Mouse (Mus musculus): ENCODE measurements around the gene Sirt7.
A peak's percentile ranks its signal among the peaks of the same experiment; 100 is the strongest.

Gene Sirt7

GRCm38 (mm10) chr11:120625152-120625775, at the start of gene Sirt7:
Sirt7 (minus strand) TSS chr11:120625240.
- DNase-seq (ENCODE audit: low spot score in 2 of 2), result no peak

DNA sequence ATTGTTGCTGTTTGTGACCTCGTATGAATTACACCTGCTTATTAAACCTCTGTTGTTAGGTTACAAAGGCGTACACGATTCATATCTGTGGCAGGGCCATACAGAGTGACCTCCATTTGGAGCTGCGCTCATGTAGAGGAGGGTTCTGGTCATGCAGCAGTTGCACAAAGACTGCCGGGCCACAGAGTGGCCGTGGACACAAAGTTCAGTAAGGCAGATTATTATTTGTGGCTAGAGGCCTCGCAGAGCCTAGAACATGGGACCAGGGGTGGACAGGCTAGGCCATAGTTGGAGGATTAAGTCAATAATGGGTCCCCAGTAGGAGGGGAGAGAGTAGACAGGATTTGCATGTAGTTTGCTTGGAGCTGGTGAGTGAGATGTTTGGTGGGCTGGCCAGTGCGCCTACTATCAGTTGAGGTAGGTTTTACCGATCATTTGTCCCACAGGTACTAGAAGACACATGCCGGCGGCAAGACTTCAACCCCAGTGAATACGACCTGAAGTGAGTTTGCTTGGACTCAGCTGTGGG, 48.6 kb upstream of the Sirt7 start:
- DNase-seq (ENCODE audit: low spot score in 2 of 2), result peak in 1 of 2 experiments; percentile 38

DNA sequence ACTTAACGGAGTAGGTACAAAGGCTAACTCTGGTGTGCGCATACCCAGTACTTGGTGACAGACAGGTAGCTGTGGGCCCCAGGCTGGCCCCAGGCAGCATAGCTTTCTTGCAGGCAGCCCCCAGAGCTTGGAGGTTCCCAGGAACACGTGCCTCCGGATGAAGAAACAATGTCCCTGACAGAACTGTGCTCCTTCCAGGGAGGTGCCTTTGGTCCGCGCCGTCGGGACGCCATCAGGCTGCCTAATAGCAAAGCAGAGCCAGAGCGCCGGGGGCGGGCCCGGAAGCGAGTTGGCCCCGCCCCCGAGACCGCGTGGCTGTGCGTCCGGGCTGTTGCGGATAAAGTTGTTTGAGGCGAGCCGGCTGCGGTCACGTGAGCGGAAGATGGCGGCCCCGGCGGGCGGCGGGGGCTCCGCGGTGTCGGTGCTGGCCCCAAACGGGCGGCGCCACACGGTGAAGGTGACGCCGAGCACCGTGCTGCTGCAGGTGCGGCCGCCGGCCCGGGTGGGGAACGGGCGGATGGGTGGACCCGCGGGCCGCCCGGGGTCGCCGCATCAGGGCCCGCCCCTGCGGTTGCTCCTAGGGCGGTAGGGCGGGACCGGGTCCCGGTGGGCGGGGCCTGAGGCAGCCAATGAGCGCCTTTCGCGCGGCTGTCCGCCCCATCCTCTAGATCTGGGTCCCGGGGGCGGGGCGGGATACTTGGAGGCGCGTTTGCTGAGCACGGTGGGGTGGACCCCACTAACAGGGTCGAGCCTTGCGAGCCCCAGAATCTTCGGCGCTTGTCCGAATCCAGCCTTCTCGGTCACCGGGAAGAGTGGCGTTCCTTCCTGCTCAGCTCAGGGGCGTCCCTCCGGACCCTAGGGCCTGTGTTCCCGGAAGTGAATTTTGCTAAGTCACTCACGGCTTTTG, 47.9 kb upstream of the Sirt7 start, which contains the start of gene Aspscr1:
Aspscr1 (plus strand) TSS at position 287 of the 907 bp plus-strand sequence.
- DNase-seq (ENCODE audit: low spot score in 2 of 2), result peak; percentile 97 to 98

GRCm38 (mm10) chr11:120666617-120667016, 41.6 kb upstream of the Sirt7 start:
- DNase-seq (ENCODE audit: low spot score in 2 of 2), result no peak

DNA sequence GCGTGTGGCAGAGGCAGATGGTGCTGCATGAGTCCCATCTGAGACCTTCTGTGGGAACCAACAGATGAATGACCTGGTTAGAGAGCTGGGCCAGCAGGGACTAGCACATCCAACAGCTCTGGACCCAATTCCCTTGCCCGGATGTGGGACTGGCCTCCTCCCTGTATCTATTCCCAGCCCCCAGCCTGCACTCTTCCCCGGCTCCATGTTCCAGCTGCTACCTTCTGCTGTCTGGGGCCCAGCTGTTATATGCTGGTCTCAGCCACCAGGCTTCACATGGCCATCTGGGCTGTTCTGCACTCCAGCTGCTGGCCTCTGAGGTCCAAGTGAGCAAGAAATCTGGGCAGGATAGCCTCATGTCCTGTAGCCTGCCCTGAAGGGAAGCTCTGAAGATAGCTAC, 40.4 kb upstream of the Sirt7 start:
- no peak for DNase-seq (ENCODE audit: low spot score in 2 of 2)

DNA sequence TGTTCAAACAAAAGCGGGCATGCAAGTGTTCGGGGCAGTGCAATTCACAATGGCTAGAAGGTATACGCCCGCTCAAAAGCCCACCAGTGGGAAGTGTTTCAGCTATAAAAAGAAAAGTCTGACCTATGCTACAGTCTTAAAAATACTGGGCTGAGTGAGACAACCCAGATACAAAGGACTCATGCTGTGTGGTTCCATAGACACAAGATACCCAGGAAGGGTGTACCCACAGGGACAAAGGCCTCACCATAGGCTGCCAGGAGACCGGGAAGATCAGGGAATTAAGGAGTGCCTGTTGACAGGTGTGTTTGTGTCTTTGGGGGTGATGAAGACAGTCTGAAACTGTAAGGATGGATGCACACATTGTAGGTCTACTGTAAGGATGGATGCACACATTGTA, 38.7 kb upstream of the Sirt7 start:
- DNase-seq (ENCODE audit: low spot score in 2 of 2), result no peak

DNA sequence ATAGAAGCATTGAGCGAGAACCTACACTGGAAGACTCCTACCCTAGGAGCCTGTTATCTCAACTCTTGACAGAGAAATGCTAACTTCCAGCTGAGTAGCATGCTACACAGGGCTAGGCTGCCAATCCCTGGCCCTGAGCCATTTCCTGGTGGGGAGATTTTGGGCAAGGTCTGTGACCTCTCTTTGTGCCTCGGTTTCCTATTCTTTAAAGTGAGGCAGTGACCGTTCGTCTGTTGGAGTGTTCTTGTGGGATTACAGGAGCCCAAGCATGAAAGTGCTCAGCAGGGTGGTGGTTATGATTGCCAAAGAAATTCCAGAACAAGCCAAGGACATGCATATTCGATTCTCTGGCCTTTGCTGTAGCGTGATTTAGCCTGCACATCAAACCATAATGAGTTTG, 37.7 kb upstream of the Sirt7 start:
- DNase-seq (ENCODE audit: low spot score in 2 of 2), result no peak

GRCm38 (mm10) chr11:120661076-120661460, 36.0 kb upstream of the Sirt7 start, which contains the start of gene Notum:
Notum (minus strand) TSS chr11:120661175.
- no peak for DNase-seq (ENCODE audit: low spot score in 2 of 2)

GRCm38 (mm10) chr11:120660301-120661075, 35.4 kb upstream of the Sirt7 start:
- peak in 1 of 2 experiments; percentile 41 for DNase-seq (ENCODE audit: low spot score in 2 of 2)

DNA sequence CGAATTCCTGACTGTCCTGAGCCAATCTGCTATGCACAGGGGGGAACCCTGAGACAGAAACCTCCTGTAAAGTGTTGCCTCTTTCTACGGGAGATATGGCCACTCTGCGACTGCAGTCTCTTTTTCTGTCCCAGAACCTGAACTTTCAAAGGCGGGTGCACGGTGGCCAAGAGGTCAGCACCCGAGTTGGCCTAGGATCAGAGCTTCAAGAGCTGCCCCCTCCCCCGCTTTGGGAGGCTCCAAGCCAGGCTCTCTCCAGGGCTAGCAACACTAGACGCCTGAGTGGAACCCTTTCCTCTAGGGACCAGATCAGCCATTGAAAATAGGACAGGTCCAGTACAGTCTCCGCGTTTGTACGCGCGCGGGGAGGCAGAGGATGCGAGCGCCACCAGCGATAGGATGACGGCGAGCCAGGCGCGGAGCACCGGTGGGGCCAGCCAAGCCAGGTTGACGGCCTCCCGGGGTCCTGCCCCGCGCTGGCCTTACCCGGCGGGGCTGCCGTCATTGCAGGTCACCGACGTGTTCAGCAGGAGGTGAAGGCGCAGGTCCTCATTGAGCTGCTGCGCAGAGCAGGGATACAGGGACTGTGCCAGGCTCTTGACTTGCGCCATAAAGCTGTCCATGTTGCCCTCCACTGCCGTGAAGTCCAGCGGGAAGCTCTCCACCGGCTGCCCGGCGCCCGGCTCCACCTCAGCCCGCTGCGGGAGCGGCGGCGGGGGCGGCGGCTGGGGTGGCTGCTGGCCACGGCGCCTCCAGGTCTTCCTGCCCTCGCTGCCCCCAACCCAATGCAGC, 34.7 kb upstream of the Sirt7 start:
- DNase-seq (ENCODE audit: low spot score in 2 of 2), result peak in 1 of 2 experiments; percentile 28

DNA sequence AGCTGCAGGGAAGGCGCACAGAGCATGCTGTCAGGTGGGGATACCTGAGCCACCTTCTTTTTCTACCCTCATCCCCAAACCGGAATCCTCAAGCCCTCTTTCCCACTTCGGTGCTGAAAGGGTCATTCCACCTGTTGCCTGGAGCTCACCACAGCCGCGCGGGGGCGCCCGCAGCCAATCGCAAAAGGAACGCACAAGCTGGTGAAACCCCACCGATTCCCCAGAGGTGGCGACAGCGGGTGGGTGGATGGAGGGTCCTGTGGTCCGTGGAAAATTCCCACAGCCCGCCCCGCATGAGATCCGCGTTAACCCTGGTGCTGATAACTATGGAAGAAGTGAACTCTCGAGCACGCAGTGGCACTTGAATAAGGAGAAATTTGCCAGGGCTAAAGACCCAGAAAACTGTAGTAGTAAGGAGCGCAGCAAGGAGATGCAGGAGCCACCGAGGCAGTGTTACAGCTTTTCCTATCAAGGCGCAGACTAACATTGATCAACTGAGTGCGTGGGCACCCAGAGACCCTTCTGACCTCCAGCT, 33.9 kb upstream of the Sirt7 start:
- peak; percentile 69 to 86 for DNase-seq (ENCODE audit: low spot score in 2 of 2)

GRCm38 (mm10) chr11:120657301-120657700, 32.3 kb upstream of the Sirt7 start:
- DNase-seq (ENCODE audit: low spot score in 2 of 2), result peak in 1 of 2 experiments; percentile 12

GRCm38 (mm10) chr11:120654741-120655140, 29.7 kb upstream of the Sirt7 start:
- no peak for DNase-seq (ENCODE audit: low spot score in 2 of 2)

DNA sequence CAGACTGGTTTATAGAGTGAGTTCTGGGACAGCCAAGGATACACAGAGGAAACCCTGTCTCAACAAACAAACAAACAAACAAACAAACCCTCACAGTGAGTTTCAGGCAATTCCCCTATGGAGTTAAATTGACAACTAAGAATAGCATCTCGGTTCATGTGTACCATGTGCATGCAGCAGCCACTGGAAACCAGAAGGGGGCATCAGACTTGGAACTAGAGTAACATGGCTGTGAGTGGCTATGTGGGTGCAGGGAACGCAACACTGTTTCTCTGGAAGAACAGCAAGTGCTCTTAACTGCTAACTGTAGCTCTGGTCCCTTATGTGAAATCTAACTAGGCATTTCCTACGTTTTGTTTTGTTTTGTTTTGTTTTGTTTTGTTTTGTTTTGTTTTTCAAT, 26.8 kb upstream of the Sirt7 start:
- DNase-seq (ENCODE audit: low spot score in 2 of 2), result peak in 1 of 2 experiments; percentile 13

- peak; percentile 23 to 49 for DNase-seq (ENCODE audit: low spot score in 2 of 2)
Observed at GRCm38 (mm10) chr11:120648001-120648476, 23.0 kb upstream of the Sirt7 start, which contains the start of gene Myadml2. Myadml2 (minus strand) TSS chr11:120648158.

GRCm38 (mm10) chr11:120647047-120647830, 22.2 kb upstream of the Sirt7 start:
- DNase-seq (ENCODE audit: low spot score in 2 of 2), result peak in 1 of 2 experiments; percentile 22

- peak; percentile 91 to 94 for DNase-seq (ENCODE audit: low spot score in 2 of 2)
Observed at GRCm38 (mm10) chr11:120643601-120643987, 18.6 kb upstream of the Sirt7 start, which contains the start of gene Pycr1. Pycr1 (minus strand) TSS chr11:120643769.

GRCm38 (mm10) chr11:120642939-120643600, 18.0 kb upstream of the Sirt7 start:
- DNase-seq (ENCODE audit: low spot score in 2 of 2), result no peak

GRCm38 (mm10) chr11:120641869-120642268, 16.8 kb upstream of the Sirt7 start:
- DNase-seq (ENCODE audit: low spot score in 2 of 2), result no peak

Measured in spleen, postnatal 10 days (tissue).